Mouse (Mus musculus): ENCODE measurements at regions not wholly inside any gene's neighbourhood (a gene's known extent, or its start where the extent isn't known, plus 50 kb on each side); places are given as distances from the start of the nearest gene placed in this dataset.

- Histone ChIP-seq H3K27ac (ENCODE audit: low read depth, low read length) (no peak overlapping the region), H3K4me2 (ENCODE audit: low read depth, low read length, poor library complexity, severe bottlenecking) (no peak overlapping the region), H3K4me3 (ENCODE audit: low read depth, low read length) (no peak overlapping the region), H3K4me1 (ENCODE audit: insufficient read depth, low read length) (no peaks in the 10 kb centered on the region), H3K9me3 (ENCODE audit: low read length) (no peaks in the 10 kb centered on the region), H3K36me3 (ENCODE audit: insufficient read depth, low read length) (no peaks in the 10 kb centered on the region), H3K27me3 (ENCODE audit: insufficient read depth, low read length) (no peaks in the 10 kb centered on the region), H3K9ac (replicated peaks; ENCODE audit: low read length, poor library complexity, severe bottlenecking) (no peak overlapping the region)
- WGBS, result 83% methylated on average over 2 of the region's 2 CpGs
- ATAC-seq (ENCODE audit: low FRiP score), result no peak
- no peak for DNase-seq (ENCODE audit: low spot score)
- TF ChIP-seq CTCF (IDR thresholded peaks at IDR 0.05), result no peak
Measured at GRCm38 (mm10) chr16:93342701-93343100, 261.2 kb downstream of the Setd4 start.

- WGBS, result 78% methylated on average over 2 of the region's 2 CpGs
- no peak for TF ChIP-seq CTCF (IDR thresholded peaks at IDR 0.05)
- H3K4me1 ChIP-seq (ENCODE audit: insufficient read depth, low read length), result no peaks in the 10 kb centered on the region
- H3K4me3 ChIP-seq (ENCODE audit: low read depth, low read length), result no peak overlapping the region
- ATAC-seq (ENCODE audit: low FRiP score) (no peak), DNase-seq (ENCODE audit: low spot score) (no peak)
- no peaks in the 10 kb centered on the region for H3K27me3 ChIP-seq (ENCODE audit: insufficient read depth, low read length)
- H3K36me3 ChIP-seq (ENCODE audit: insufficient read depth, low read length), result no peaks in the 10 kb centered on the region
- H3K27ac ChIP-seq (ENCODE audit: low read depth, low read length), result no peak overlapping the region
- no peak overlapping the region for H3K9ac ChIP-seq (replicated peaks; ENCODE audit: low read length, poor library complexity, severe bottlenecking)
- no peaks in the 10 kb centered on the region for H3K9me3 ChIP-seq (ENCODE audit: low read length)
- H3K4me2 ChIP-seq (ENCODE audit: low read depth, low read length, poor library complexity, severe bottlenecking), result no peak overlapping the region
Measured at GRCm38 (mm10) chr16:93341791-93342190, 262.1 kb downstream of the Setd4 start.

GRCm38 (mm10) chr16:93338806-93339205 is 265.1 kb downstream of the Setd4 start:
- H3K4me2 ChIP-seq (ENCODE audit: low read depth, low read length, poor library complexity, severe bottlenecking), result no peak overlapping the region
- no peak for ATAC-seq (ENCODE audit: low FRiP score)

GRCm38 (mm10) chr16:93335322-93336111 is 268.3 kb downstream of the Setd4 start:
- no peaks in the 10 kb centered on the region for H3K9me3 ChIP-seq (ENCODE audit: low read length)
- WGBS, result 86% methylated on average over 11 of the region's 11 CpGs
- DNase-seq (ENCODE audit: low spot score), result no peak
- no peak for ATAC-seq (ENCODE audit: low FRiP score)
- no peak overlapping the region for H3K9ac ChIP-seq (replicated peaks; ENCODE audit: low read length, poor library complexity, severe bottlenecking)
- TF ChIP-seq CTCF (IDR thresholded peaks at IDR 0.05), result no peak
- no peak overlapping the region for H3K4me3 ChIP-seq (ENCODE audit: low read depth, low read length)
- no peak overlapping the region for H3K4me2 ChIP-seq (ENCODE audit: low read depth, low read length, poor library complexity, severe bottlenecking)
- no peaks in the 10 kb centered on the region for H3K27me3 ChIP-seq (ENCODE audit: insufficient read depth, low read length)
- no peaks in the 10 kb centered on the region for H3K4me1 ChIP-seq (ENCODE audit: insufficient read depth, low read length)
- H3K36me3 ChIP-seq (ENCODE audit: insufficient read depth, low read length), result no peaks in the 10 kb centered on the region
- no peak overlapping the region for H3K27ac ChIP-seq (ENCODE audit: low read depth, low read length)

More at GRCm38 (mm10) chr16:93338806-93339205, 265.1 kb downstream of the Setd4 start:
- H3K4me1 ChIP-seq (ENCODE audit: insufficient read depth, low read length), result no peaks in the 10 kb centered on the region
- no peaks in the 10 kb centered on the region for H3K9me3 ChIP-seq (ENCODE audit: low read length)
- DNase-seq (ENCODE audit: low spot score), result no peak
- no peak overlapping the region for H3K9ac ChIP-seq (replicated peaks; ENCODE audit: low read length, poor library complexity, severe bottlenecking)
- no peaks in the 10 kb centered on the region for H3K27me3 ChIP-seq (ENCODE audit: insufficient read depth, low read length)
- WGBS, result 85% methylated on average over 6 of the region's 6 CpGs
- no peak overlapping the region for H3K4me3 ChIP-seq (ENCODE audit: low read depth, low read length)
- TF ChIP-seq CTCF (IDR thresholded peaks at IDR 0.05), result no peak
- H3K36me3 ChIP-seq (ENCODE audit: insufficient read depth, low read length), result no peaks in the 10 kb centered on the region
- no peak overlapping the region for H3K27ac ChIP-seq (ENCODE audit: low read depth, low read length)

GRCm38 (mm10) chr16:93333654-93334053 is 270.2 kb downstream of the Setd4 start:
- no peak overlapping the region for H3K27ac ChIP-seq (ENCODE audit: low read depth, low read length)
- no peak for TF ChIP-seq CTCF (IDR thresholded peaks at IDR 0.05)
- no peak overlapping the region for H3K9ac ChIP-seq (replicated peaks; ENCODE audit: low read length, poor library complexity, severe bottlenecking)
- no peak overlapping the region for H3K4me2 ChIP-seq (ENCODE audit: low read depth, low read length, poor library complexity, severe bottlenecking)
- H3K4me1 ChIP-seq (ENCODE audit: insufficient read depth, low read length), result 0 out of 2 replicates have a peak, but pooled peaks cover 3% of the 10 kb centered on the region
- 0 out of 2 replicates have a peak, but pooled peaks have one; percentile 23 for ATAC-seq (ENCODE audit: low FRiP score)
- WGBS, result 69% methylated on average over 6 of the region's 6 CpGs
- peak; percentile 73 for DNase-seq (ENCODE audit: low spot score)
- H3K9me3 ChIP-seq (ENCODE audit: low read length), result no peaks in the 10 kb centered on the region
- no peaks in the 10 kb centered on the region for H3K36me3 ChIP-seq (ENCODE audit: insufficient read depth, low read length)
- H3K27me3 ChIP-seq (ENCODE audit: insufficient read depth, low read length), result no peaks in the 10 kb centered on the region
- no peak overlapping the region for H3K4me3 ChIP-seq (ENCODE audit: low read depth, low read length)

GRCm38 (mm10) chr16:93328680-93329395 is 275.0 kb downstream of the Setd4 start:
- 37% methylated on average over 13 of the region's 13 CpGs for WGBS
- Histone ChIP-seq H3K4me3 (ENCODE audit: low read depth, low read length) (no peak overlapping the region), H3K9ac (replicated peaks; ENCODE audit: low read length, poor library complexity, severe bottlenecking) (no peak overlapping the region), H3K4me1 (ENCODE audit: insufficient read depth, low read length) (0 out of 2 replicates have a peak, but pooled peaks cover 3% of the 10 kb centered on the region), H3K9me3 (ENCODE audit: low read length) (no peaks in the 10 kb centered on the region), H3K4me2 (ENCODE audit: low read depth, low read length, poor library complexity, severe bottlenecking) (no peak overlapping the region), H3K36me3 (ENCODE audit: insufficient read depth, low read length) (no peaks in the 10 kb centered on the region), H3K27ac (ENCODE audit: low read depth, low read length) (no peak overlapping the region), H3K27me3 (ENCODE audit: insufficient read depth, low read length) (no peaks in the 10 kb centered on the region)
- no peak for TF ChIP-seq CTCF (IDR thresholded peaks at IDR 0.05)
- ATAC-seq (ENCODE audit: low FRiP score), result no peak
- no peak for DNase-seq (ENCODE audit: low spot score)
